Mouse (Mus musculus) B cell, adult 67 days (primary cell): ENCODE results near the gene Miga1. TPM values are rescaled to one million over a fixed set of nuclear protein-coding genes. Genes with fewer than 3 reads are reported as not detected.

Source experiments
- total RNA-seq, 2 experiments: library from RNA; stranded (reverse); gene quantifications; 4 replicates each; pipeline ENCODE4 v1.2.4; 2023

The Miga1 gene
- total RNA-seq, result 10 to 100 TPM; 27.4 to 32.4 TPM

DNA sequence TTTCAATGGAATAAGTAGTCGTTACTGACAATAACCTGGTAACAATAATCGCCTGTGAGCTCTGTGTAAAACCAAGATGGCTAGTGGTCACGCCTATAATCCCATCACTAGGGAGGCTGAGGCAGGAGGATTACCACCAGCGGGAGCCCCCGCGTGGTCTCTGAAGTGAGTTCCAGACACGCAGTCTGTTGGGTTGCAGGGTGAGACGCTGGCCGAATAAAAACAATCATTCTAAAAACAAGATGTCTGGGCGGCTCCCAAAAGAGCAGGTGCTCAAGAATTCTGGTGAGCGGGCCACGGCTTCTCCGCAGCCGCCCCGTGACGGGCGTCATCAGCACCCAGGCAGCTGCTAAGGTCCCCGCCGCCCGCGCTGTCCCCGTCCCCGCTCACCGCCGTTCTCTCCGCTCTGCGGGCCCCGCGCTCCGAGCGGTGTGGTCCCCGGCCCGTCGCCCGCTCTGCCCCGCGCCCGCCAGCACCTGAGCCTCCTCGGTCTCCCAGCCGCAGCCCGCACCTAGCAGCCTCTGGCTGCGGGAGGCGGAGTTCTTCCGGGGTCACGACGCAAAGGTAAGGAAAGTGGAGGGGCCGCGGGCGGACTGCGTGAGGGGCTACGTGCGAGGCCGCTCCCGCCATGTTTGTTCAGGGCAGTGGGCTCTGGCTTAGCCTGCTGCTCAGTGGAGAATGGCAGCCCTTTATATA is at the start of gene Miga1:
Gene Miga1, minus strand, starts transcription at position 546 of the 696 bp plus-strand sequence.

DNA sequence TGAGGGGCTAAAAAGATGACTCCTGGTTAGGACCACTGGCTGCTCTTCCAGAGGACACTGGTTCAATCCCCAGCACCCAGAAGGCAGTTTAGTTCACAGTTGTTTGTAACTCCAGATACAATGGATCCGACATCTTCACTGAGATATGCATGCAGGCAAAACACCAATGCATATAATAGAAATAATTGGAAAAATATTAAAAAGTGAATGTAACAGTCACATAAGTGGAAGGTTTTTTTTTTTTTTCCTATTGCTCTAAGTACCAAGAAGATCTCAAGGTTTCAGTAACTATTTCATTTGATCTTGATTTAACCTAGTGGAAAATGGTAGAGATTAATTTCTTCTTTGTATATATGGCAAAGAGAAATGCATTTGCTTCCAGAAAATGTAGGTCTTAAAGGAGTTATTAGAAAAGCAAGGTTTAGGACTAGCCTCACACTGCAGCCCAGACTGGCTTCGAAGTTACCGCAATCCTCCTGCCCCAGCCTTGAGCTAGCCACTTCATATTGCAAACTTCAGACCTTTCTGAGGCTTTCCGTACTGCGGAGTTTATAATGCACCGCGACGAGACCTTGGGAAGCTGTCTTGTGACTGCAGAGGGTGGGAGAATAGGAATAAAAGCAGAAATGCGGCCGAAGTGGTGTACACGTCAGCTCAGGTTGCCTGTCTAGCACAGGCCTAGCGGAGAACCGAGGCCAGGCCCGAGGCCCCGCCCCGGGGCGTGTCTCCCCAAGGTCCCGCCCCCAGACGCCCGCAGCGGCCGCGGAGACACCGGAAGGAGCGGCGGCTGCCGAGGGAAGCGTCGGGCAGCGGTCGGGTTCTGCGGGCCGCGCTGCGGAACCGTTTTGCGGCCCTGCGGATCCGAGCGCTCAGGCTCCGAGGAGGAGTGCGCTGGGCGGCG is 5.8 kb upstream of the Miga1 start, which contains the start of gene Usp33:
Gene Usp33, plus strand, starts transcription at position 747 of the 901 bp plus-strand sequence.

DNA sequence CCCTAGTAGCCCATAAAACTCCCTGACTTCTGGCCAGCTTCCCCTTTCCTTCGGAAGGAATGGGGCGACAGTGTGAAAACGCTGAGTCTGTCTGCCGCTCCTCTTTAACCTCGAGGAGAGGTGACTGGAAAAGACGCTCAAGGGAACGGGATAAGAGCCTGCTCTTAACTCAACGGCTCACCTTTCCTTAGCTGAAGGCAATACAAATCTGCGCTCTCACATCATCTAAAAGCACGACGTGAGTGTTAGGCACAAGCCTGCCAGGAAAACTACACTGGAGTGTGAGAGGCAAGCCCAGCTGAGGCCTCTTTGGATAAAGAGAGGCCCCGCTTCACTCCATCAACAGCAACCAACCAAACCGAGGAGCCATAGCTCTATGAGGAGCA is 74.2 kb downstream of the Miga1 start, which contains the start of gene Nexn:
Gene Nexn, minus strand, starts transcription at position 315 of the 386 bp plus-strand sequence.

Other genes starting within 250 kb of the Miga1 start
- gene Gipc2, start 174.2 kb downstream of the Miga1 start, total RNA-seq, result not detected
- gene Dnajb4, start 130.1 kb downstream of the Miga1 start, total RNA-seq, result 10 to 100 TPM; 43.6 to 59.1 TPM
- 100 to 1,000 TPM; 253 to 263 TPM for gene Fubp1, start 130.0 kb downstream of the Miga1 start, total RNA-seq
- gene Nexn, start 74.1 kb downstream of the Miga1 start, total RNA-seq, result not detected
- gene Usp33, start 6.1 kb upstream of the Miga1 start, total RNA-seq, result 10 to 100 TPM; 65.6 to 72.6 TPM
- 10 to 100 TPM; 56.7 to 63.9 TPM for gene Zzz3, start 55.1 kb upstream of the Miga1 start, total RNA-seq